Mouse (Mus musculus): Measurements from ENCODE around the gene Cdk19.

- TF ChIP-seq CTCF (IDR thresholded peaks at IDR 0.05; ENCODE audit: insufficient read depth, low read depth, low read length) (no peak), POLR2A (IDR thresholded peaks at IDR 0.05; ENCODE audit: insufficient read depth, low read depth, low read length) (no peak)
These were observed 160.2 kb downstream of the Cdk19 start for GRCm38 (mm10) chr10:40499314-40500252.
